Mouse (Mus musculus) frontal cortex, adult (tissue): ENCODE measurements around the gene Cxcr1.

Source experiments
- ATAC-seq: cut with Nextera tagmentation; 2 replicates; pipeline ENCODE4 v1.9.2; 2017; ENCODE audit warnings: mild to moderate bottlenecking, moderate library complexity, mixed read lengths; ENCODE audit not compliant: low TSS enrichment

Cxcr1 gene

GRCm38 (mm10) chr1:74194445-74194844 is at the start of gene Cxcr1:
Gene Cxcr1, minus strand, starts transcription at chr1:74194631.
- no peak for ATAC-seq

- ATAC-seq: no peak
Measured at GRCm38 (mm10) chr1:74240832-74241231, 46.4 kb upstream of the Cxcr1 start.

GRCm38 (mm10) chr1:74240311-74240710 is 45.9 kb upstream of the Cxcr1 start:
- ATAC-seq: peak; percentile 74

- ATAC-seq: peak; percentile 38
Measured at GRCm38 (mm10) chr1:74239618-74240017, 45.2 kb upstream of the Cxcr1 start.

GRCm38 (mm10) chr1:74239162-74239561 is 44.7 kb upstream of the Cxcr1 start:
- no peak for ATAC-seq

- no peak for ATAC-seq
Measured at GRCm38 (mm10) chr1:74238136-74238535, 43.7 kb upstream of the Cxcr1 start.

- ATAC-seq: no peak
Measured at GRCm38 (mm10) chr1:74237671-74238070, 43.2 kb upstream of the Cxcr1 start.

GRCm38 (mm10) chr1:74236590-74237317 is 42.3 kb upstream of the Cxcr1 start:
- no peak for ATAC-seq

- peak; percentile 73 for ATAC-seq
Measured at GRCm38 (mm10) chr1:74235938-74236589, 41.6 kb upstream of the Cxcr1 start, which contains the start of gene Arpc2. Gene Arpc2, plus strand, starts transcription at chr1:74236084.

- ATAC-seq: no peak
Measured at GRCm38 (mm10) chr1:74230992-74231391, 36.6 kb upstream of the Cxcr1 start.

- ATAC-seq: no peak
Measured at GRCm38 (mm10) chr1:74229942-74230341, 35.5 kb upstream of the Cxcr1 start.

- peak; percentile 80 for ATAC-seq
Measured at GRCm38 (mm10) chr1:74227317-74227716, 32.9 kb upstream of the Cxcr1 start.

GRCm38 (mm10) chr1:74219922-74220321 is 25.5 kb upstream of the Cxcr1 start:
- ATAC-seq: peak; percentile 59; the same call in 1 of the 2 replicates

- ATAC-seq: no peak
Measured at GRCm38 (mm10) chr1:74208941-74209340, 14.5 kb upstream of the Cxcr1 start.

GRCm38 (mm10) chr1:74207906-74208305 is 13.5 kb upstream of the Cxcr1 start:
- ATAC-seq: peak; percentile 62

GRCm38 (mm10) chr1:74206642-74207041 is 12.2 kb upstream of the Cxcr1 start:
- no peak for ATAC-seq

GRCm38 (mm10) chr1:74205881-74206280 is 11.4 kb upstream of the Cxcr1 start:
- ATAC-seq: peak; percentile 23; the same call in 1 of the 2 replicates

GRCm38 (mm10) chr1:74203457-74203856 is 9.0 kb upstream of the Cxcr1 start:
- no peak for ATAC-seq

- ATAC-seq: no peak
Measured at GRCm38 (mm10) chr1:74201048-74201844, 6.8 kb upstream of the Cxcr1 start.

- ATAC-seq: no peak
Measured at GRCm38 (mm10) chr1:74199046-74199445, 4.6 kb upstream of the Cxcr1 start.

GRCm38 (mm10) chr1:74197726-74198470 is 3.5 kb upstream of the Cxcr1 start:
- peak; percentile 98 for ATAC-seq
